Mouse (Mus musculus): ENCODE results near the gene Ppef1.
A peak's percentile ranks its signal among the peaks of the same experiment; 100 is the strongest.
"Not testable (repeated sequence)": the region's sequence is repeated elsewhere in the genome, so short reads cannot be mapped to it uniquely, and the experiment has no call there.

Ppef1 gene

GRCm38 (mm10) chrX:160735650-160736049, at the start of gene Ppef1:
Gene Ppef1 (minus strand): TSS chrX:160735765.
- DNase-seq: no peak

GRCm38 (mm10) chrX:160782276-160782675, 46.7 kb upstream of the Ppef1 start:
- DNase-seq: no peak

- no peak for DNase-seq
Observed at GRCm38 (mm10) chrX:160773033-160773432, 37.5 kb upstream of the Ppef1 start.

GRCm38 (mm10) chrX:160769622-160770021, 34.1 kb upstream of the Ppef1 start:
- DNase-seq: not testable (repeated sequence)

GRCm38 (mm10) chrX:160767713-160768112, 32.1 kb upstream of the Ppef1 start, which contains the start of gene Rs1:
Gene Rs1 (plus strand): TSS chrX:160768013.
- no peak for DNase-seq

- DNase-seq: no peak
Observed at GRCm38 (mm10) chrX:160766233-160766616, 30.7 kb upstream of the Ppef1 start.

- DNase-seq: peak; percentile 93
Observed at GRCm38 (mm10) chrX:160765389-160766232, 30.0 kb upstream of the Ppef1 start.

- DNase-seq: no peak
Observed at GRCm38 (mm10) chrX:160750808-160751207, 15.2 kb upstream of the Ppef1 start.

- no peak for DNase-seq
Observed at GRCm38 (mm10) chrX:160748653-160749052, 13.1 kb upstream of the Ppef1 start.

GRCm38 (mm10) chrX:160745399-160745798, 9.8 kb upstream of the Ppef1 start:
- no peak for DNase-seq

- DNase-seq: no peak
Observed at GRCm38 (mm10) chrX:160699171-160699570, 36.4 kb downstream of the Ppef1 start.

- DNase-seq: peak; percentile 6
Observed at GRCm38 (mm10) chrX:160691559-160691958, 44.0 kb downstream of the Ppef1 start.

- DNase-seq: no peak
Observed at GRCm38 (mm10) chrX:160690094-160690493, 45.5 kb downstream of the Ppef1 start.

GRCm38 (mm10) chrX:160669992-160670391, 65.6 kb downstream of the Ppef1 start:
- no peak for DNase-seq

- no peak for DNase-seq
Observed at GRCm38 (mm10) chrX:160610882-160611644, 124.5 kb downstream of the Ppef1 start.

GRCm38 (mm10) chrX:160610482-160610881, 125.1 kb downstream of the Ppef1 start:
- no peak for DNase-seq

GRCm38 (mm10) chrX:160609849-160610248, 125.7 kb downstream of the Ppef1 start:
- DNase-seq: no peak

GRCm38 (mm10) chrX:160603981-160604541, 131.5 kb downstream of the Ppef1 start:
- DNase-seq: no peak

- no peak for DNase-seq
Observed at GRCm38 (mm10) chrX:160603316-160603715, 132.2 kb downstream of the Ppef1 start.

GRCm38 (mm10) chrX:160602770-160603169, 132.8 kb downstream of the Ppef1 start:
- no peak for DNase-seq

- DNase-seq: no peak
Observed at GRCm38 (mm10) chrX:160601053-160601452, 134.5 kb downstream of the Ppef1 start.

GRCm38 (mm10) chrX:160598562-160599458, 136.8 kb downstream of the Ppef1 start:
- no peak for DNase-seq
